Mouse (Mus musculus) mouse embryonic stem cell (cell line): Measurements from ENCODE around the gene Cep170.

ENCODE experiments used
- in situ Hi-C, 2 experiments: fragments of 300-500 bp; cut with MboI; formaldehyde crosslinking; loops; 1 replicate in 1 of 2; 3 replicates in 1 of 2; pipeline ENCODE4 v1.14.3; 2019 to 2020; ENCODE audit warnings: low sequenced_read_pairs in 2 of 2, low pct_unique_long_range_greater_than_20kb in 1 of 2, mixed read lengths in 1 of 2; ENCODE audit not compliant: unreplicated experiment in 1 of 2

Cep170 gene

GRCm38 (mm10) chr1:176792175-176792574, 21.7 kb downstream of the Cep170 start:
- in situ Hi-C loops = no loop called here

- in situ Hi-C loops = no loop called here
These were observed 24.5 kb downstream of the Cep170 start for GRCm38 (mm10) chr1:176789326-176789725.

- in situ Hi-C loops = no loop called here
These were observed 39.3 kb downstream of the Cep170 start for GRCm38 (mm10) chr1:176774533-176774932.

- in situ Hi-C loops = no loop called here
These were observed 51.6 kb downstream of the Cep170 start for GRCm38 (mm10) chr1:176762295-176762694.

- in situ Hi-C loops = no loop called here
These were observed 53.2 kb downstream of the Cep170 start for GRCm38 (mm10) chr1:176760673-176761072.

GRCm38 (mm10) chr1:176755586-176755985, 58.3 kb downstream of the Cep170 start:
- in situ Hi-C loops = no loop called here

GRCm38 (mm10) chr1:176753861-176754718, 59.8 kb downstream of the Cep170 start:
- in situ Hi-C loops = no loop called here

- in situ Hi-C loops = no loop called here
These were observed 64.2 kb downstream of the Cep170 start for GRCm38 (mm10) chr1:176749708-176750107.

- in situ Hi-C loops = no loop called here
These were observed 81.0 kb downstream of the Cep170 start for GRCm38 (mm10) chr1:176732834-176733233.

- in situ Hi-C loops = no loop called here
These were observed 83.3 kb downstream of the Cep170 start for GRCm38 (mm10) chr1:176730528-176730927.

- in situ Hi-C loops = no loop called here
These were observed 86.5 kb downstream of the Cep170 start for GRCm38 (mm10) chr1:176727372-176727771.

GRCm38 (mm10) chr1:176724771-176725170, 89.1 kb downstream of the Cep170 start:
- in situ Hi-C loops = loop anchor here in 1 of 2 experiments (25.0 kb wide), 1 partner anchor 138 kb away; no protein-coding TSS in a partner anchor

GRCm38 (mm10) chr1:176723858-176724713, 89.8 kb downstream of the Cep170 start:
- in situ Hi-C loops = loop anchor here in 1 of 2 experiments (25.0 kb wide), 1 partner anchor 138 kb away; no protein-coding TSS in a partner anchor

GRCm38 (mm10) chr1:176712436-176712835, 101.4 kb downstream of the Cep170 start:
- in situ Hi-C loops = loop anchor here (10.0 to 25.0 kb wide), 2 partner anchors 132 to 150 kb away; no protein-coding TSS in a partner anchor

GRCm38 (mm10) chr1:176700226-176700625, 113.6 kb downstream of the Cep170 start:
- in situ Hi-C loops = loop anchor here in 1 of 2 experiments (25.0 kb wide), 1 partner anchor 162 kb away; no protein-coding TSS in a partner anchor

- in situ Hi-C loops = loop anchor here (25.0 kb wide), 2 partner anchors 163 to 737 kb away; no protein-coding TSS in a partner anchor
These were observed 114.1 kb downstream of the Cep170 start for GRCm38 (mm10) chr1:176699793-176700192.

GRCm38 (mm10) chr1:176698647-176699046, 115.2 kb downstream of the Cep170 start:
- in situ Hi-C loops = loop anchor here in 1 of 2 experiments (25.0 kb wide), 1 partner anchor 736 kb away; no protein-coding TSS in a partner anchor

- in situ Hi-C loops = loop anchor here in 1 of 2 experiments (25.0 kb wide), 1 partner anchor 735 kb away; no protein-coding TSS in a partner anchor
These were observed 116.8 kb downstream of the Cep170 start for GRCm38 (mm10) chr1:176697091-176697490.

GRCm38 (mm10) chr1:176691101-176691500, 122.8 kb downstream of the Cep170 start:
- in situ Hi-C loops = loop anchor here in 1 of 2 experiments (25.0 kb wide), 1 partner anchor 729 kb away; no protein-coding TSS in a partner anchor
